Mouse (Mus musculus): ENCODE data around the gene Bbc3. TPM values are rescaled to one million over a fixed set of nuclear protein-coding genes. Genes with fewer than 3 reads are reported as not detected.
A peak's percentile ranks its signal among the peaks of the same experiment; 100 is the strongest.

Bbc3 gene
- total and polyA plus RNA-seq, 3 experiments, result 23.2 to 61.7 (median 23.3) TPM

- no peak for TF ChIP-seq MAZ (IDR thresholded peaks at IDR 0.05; ENCODE audit: low read depth, low read length)
- no peak for TF ChIP-seq E2F4 (IDR thresholded peaks at IDR 0.05; ENCODE audit: insufficient replicate concordance, low read depth, low read length)
- no peak for TF ChIP-seq ETS1 (conservative IDR thresholded peaks at IDR 0.05; ENCODE audit: low read depth, low read length)
- TF ChIP-seq IRF4 (IDR thresholded peaks at IDR 0.05; ENCODE audit: low read depth, low read length), result no peak
- no peak for TF ChIP-seq NELFE (IDR thresholded peaks at IDR 0.05; ENCODE audit: low read depth, low read length)
- TF ChIP-seq ZNF384 (IDR thresholded peaks at IDR 0.05; ENCODE audit: low read depth, low read length), result peak; percentile 63
- no peak for TF ChIP-seq JUND (conservative IDR thresholded peaks at IDR 0.05; ENCODE audit: low read depth, low read length)
- no peak for TF ChIP-seq MEF2A (IDR thresholded peaks at IDR 0.05; ENCODE audit: borderline replicate concordance, low read depth, low read length)
- TF ChIP-seq CHD2 (IDR thresholded peaks at IDR 0.05; ENCODE audit: low read length), result no peak
- no peak for TF ChIP-seq SIN3A (IDR thresholded peaks at IDR 0.05; ENCODE audit: low read length)
- TF ChIP-seq CHD1 (IDR thresholded peaks at IDR 0.05; ENCODE audit: low read depth, low read length), result no peak
- TF ChIP-seq KAT2A (IDR thresholded peaks at IDR 0.05; ENCODE audit: insufficient replicate concordance, low read length), result no peak
- TF ChIP-seq UBTF (IDR thresholded peaks at IDR 0.05; ENCODE audit: low read depth, low read length), result no peak
- no peak for TF ChIP-seq USF2 (conservative IDR thresholded peaks at IDR 0.05; ENCODE audit: low read depth, low read length)
Measured at GRCm38 (mm10) chr7:16294346-16294745, 13.8 kb upstream of the Bbc3 start (continued).

DNA sequence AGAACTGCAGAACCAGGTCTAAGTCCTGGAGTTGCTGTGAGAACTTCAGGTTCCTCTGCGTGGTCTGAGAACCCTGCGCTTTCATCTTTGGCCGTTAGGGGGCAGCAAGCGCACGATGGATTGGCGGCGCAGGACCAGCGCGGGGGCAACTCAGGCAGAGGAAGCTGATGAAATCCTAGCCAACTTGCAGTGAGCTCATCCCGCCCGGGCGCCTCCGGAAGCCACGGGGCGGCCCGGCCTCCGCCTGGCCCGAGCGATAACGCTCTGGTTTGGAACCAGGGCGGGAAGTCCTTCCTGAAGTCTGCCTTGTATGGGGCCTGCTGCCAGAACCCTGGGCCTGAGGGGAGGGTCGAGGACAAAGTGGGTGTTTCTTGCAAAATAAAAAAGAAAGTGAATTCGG is 13.4 kb upstream of the Bbc3 start:
- dilution Hi-C loops (cut with MboI; ENCODE audit: extremely low pct_ligation_motif_present, extremely low pct_unique_long_range_greater_than_20kb, low sequenced_read_pairs) (no loop called here), in situ Hi-C loops (cut with MboI; ENCODE audit: low pct_ligation_motif_present, low pct_unique_long_range_greater_than_20kb, low sequenced_read_pairs) (loop anchor here (5.0 kb wide), 1 partner anchor 32 kb away; no protein-coding TSS in a partner anchor)
- H3K27me3 ChIP-seq (replicated peaks), result no peaks in the 10 kb centered on the region
- H3K4me2 ChIP-seq (ENCODE audit: insufficient read depth, low read depth, poor library complexity, severe bottlenecking), result peak overlapping the region; percentile 53
- no peaks in the 10 kb centered on the region for H3K36me3 ChIP-seq (replicated peaks in 1 of 2; ENCODE audit: control insufficient read depth in 1 of 2, insufficient read depth in 1 of 2, low read length in 1 of 2)
- peak overlapping the region; percentile 88 for H3K9ac ChIP-seq (ENCODE audit: insufficient read depth, low read depth)
- H3K4me3 ChIP-seq (replicated peaks in 1 of 3; ENCODE audit: low read depth in 2 of 3, low read length in 2 of 3, poor library complexity in 1 of 3), result peak overlapping the region; percentile 49 to 61 (median 54)
- H3K27ac ChIP-seq (ENCODE audit: insufficient read depth, low read depth), result peak overlapping the region; percentile 93
- H3K4me1 ChIP-seq (ENCODE audit: control insufficient read depth in 1 of 2, insufficient read depth in 2 of 2), result peaks cover 16 to 27% of the 10 kb centered on the region in 2 experiments
- DNase-seq (ENCODE audit: extremely low read depth), result peak; percentile 95
- TF ChIP-seq NELFE (IDR thresholded peaks at IDR 0.05; ENCODE audit: low read depth, low read length) (0 out of 2 replicates have a peak, but pooled peaks have one; percentile 55), CTCF (conservative IDR thresholded peaks at IDR 0.05 in 1 of 2, IDR thresholded peaks at IDR 0.05 in 1 of 2; ENCODE audit: low read depth in 2 of 2, low read length in 2 of 2) (peak in 1 of 2 experiments; percentile 99; a peak in 2 of 4 replicates), RAD21 (IDR thresholded peaks at IDR 0.05; ENCODE audit: low read depth, low read length) (peak; percentile 95), TCF12 (IDR thresholded peaks at IDR 0.05; ENCODE audit: low read depth, low read length) (peak; percentile 77), SMC3 (IDR thresholded peaks at IDR 0.05; ENCODE audit: low read depth, low read length) (peak; percentile 90), POLR2A (IDR thresholded peaks at IDR 0.05; ENCODE audit: low read depth, low read length) (no peak; the same call in 1 of the 2 replicates), MAFK (IDR thresholded peaks at IDR 0.05; ENCODE audit: insufficient replicate concordance, low read length) (no peak), RCOR1 (conservative IDR thresholded peaks at IDR 0.05; ENCODE audit: low read depth, low read length) (no peak), TBP (conservative IDR thresholded peaks at IDR 0.05; ENCODE audit: low read depth, low read length) (0 out of 2 replicates have a peak, but pooled peaks have one; percentile 14), BHLHE40 (IDR thresholded peaks at IDR 0.05; ENCODE audit: low read depth, low read length) (0 out of 2 replicates have a peak, but pooled peaks have one; percentile 23), ETS1 (conservative IDR thresholded peaks at IDR 0.05; ENCODE audit: low read depth, low read length) (peak; percentile 48), JUN (IDR thresholded peaks at IDR 0.05; ENCODE audit: insufficient read depth, low read depth, low read length) (peak; percentile 47; the same call in 1 of the 2 replicates), ELF1 (IDR thresholded peaks at IDR 0.05; ENCODE audit: low read depth, low read length) (peak; percentile 77), MEF2A (IDR thresholded peaks at IDR 0.05; ENCODE audit: borderline replicate concordance, low read depth, low read length) (peak; percentile 79; the same call in 1 of the 2 replicates), UBTF (IDR thresholded peaks at IDR 0.05; ENCODE audit: low read depth, low read length) (0 out of 2 replicates have a peak, but pooled peaks have one; percentile 37), CHD1 (IDR thresholded peaks at IDR 0.05; ENCODE audit: low read depth, low read length) (no peak; the same call in 1 of the 2 replicates), MAZ (IDR thresholded peaks at IDR 0.05; ENCODE audit: low read depth, low read length) (peak; percentile 96), HCFC1 (IDR thresholded peaks at IDR 0.05; ENCODE audit: low read depth, low read length) (peak; percentile 29), ZMIZ1 (IDR thresholded peaks at IDR 0.05; ENCODE audit: low read depth, low read length) (peak; percentile 14; the same call in 1 of the 2 replicates), MXI1 (IDR thresholded peaks at IDR 0.05; ENCODE audit: low read depth, low read length) (no peak)
- no peaks in the 10 kb centered on the region for H3K9me3 ChIP-seq (replicated peaks; ENCODE audit: low read length)
- no peaks in the 10 kb centered on the region for H3K79me2 ChIP-seq (replicated peaks; ENCODE audit: control insufficient read depth, extremely low read depth, insufficient read depth, poor library complexity, severe bottlenecking)

Measured in CH12.LX (cell line).